Mouse (Mus musculus) CH12.LX (cell line): ENCODE results near the gene Rxfp4. TPM values are rescaled to one million over a fixed set of nuclear protein-coding genes. Genes with fewer than 3 reads are reported as not detected.

Source experiments
- DNase-seq: peaks from one replicate; pipeline ENCODE4 v3.0.0-alpha.2; 2013; ENCODE audit errors: extremely low read depth
- H3K27ac ChIP-seq: 2 replicates; pipeline ENCODE4 v1.5.1; 2012; ENCODE audit warnings: low read depth, mild to moderate bottlenecking, control low read depth, moderate library complexity; ENCODE audit not compliant: insufficient read depth
- H3K27me3 ChIP-seq: replicated peaks from 2 replicates; pipeline ENCODE3; 2012; ENCODE audit warnings: inconsistent platforms
- H3K36me3 ChIP-seq, 2 experiments: replicated peaks in 1 of 2; 2 replicates each; pipeline versions ENCODE3 to v1.6.1; 2012; ENCODE audit warnings: inconsistent platforms in 1 of 2, low read length in 1 of 2, mild to moderate bottlenecking in 1 of 2, mixed read lengths in 1 of 2, moderate library complexity in 1 of 2; ENCODE audit not compliant: control insufficient read depth in 1 of 2, insufficient read depth in 1 of 2
- H3K4me1 ChIP-seq, 2 experiments: 2 replicates each; pipeline ENCODE4 v1.6.1; 2012; ENCODE audit warnings: inconsistent platforms in 1 of 2, moderate library complexity in 1 of 2; ENCODE audit not compliant: insufficient read depth in 2 of 2, control insufficient read depth in 1 of 2
- H3K4me2 ChIP-seq: 2 replicates; pipeline ENCODE4 v1.6.1; 2012; ENCODE audit warnings: low read depth, mild to moderate bottlenecking, control low read depth; ENCODE audit not compliant: poor library complexity, insufficient read depth, severe bottlenecking
- H3K4me3 ChIP-seq, 3 experiments: fragments of 150-350 bp in 1 of 3; sonication (generic) in 1 of 3; replicated peaks in 1 of 3; 2 replicates each; pipeline versions ENCODE3 to v1.5.1; 2011 to 2012; ENCODE audit warnings: low read depth in 2 of 3, low read length in 2 of 3, mild to moderate bottlenecking in 2 of 3, moderate library complexity in 2 of 3, control low read depth in 1 of 3, improper control_type of control experiment in 1 of 3, inconsistent platforms in 1 of 3, mixed read lengths in 1 of 3; ENCODE audit not compliant: poor library complexity in 1 of 3
- H3K79me2 ChIP-seq: replicated peaks from 2 replicates; pipeline ENCODE4 v1.6.1; 2012; ENCODE audit warnings: mild to moderate bottlenecking, moderate library complexity; ENCODE audit not compliant: control insufficient read depth, poor library complexity, insufficient read depth, severe bottlenecking; ENCODE audit errors: extremely low read depth
- H3K9ac ChIP-seq: 2 replicates; pipeline ENCODE4 v1.6.1; 2012; ENCODE audit warnings: low read depth, mild to moderate bottlenecking, control low read depth, moderate library complexity; ENCODE audit not compliant: insufficient read depth
- H3K9me3 ChIP-seq: replicated peaks from 2 replicates; pipeline ENCODE3; 2012; ENCODE audit warnings: low read length, inconsistent platforms, mixed read lengths
- CHD1 ChIP-seq: IDR thresholded peaks from 2 replicates; pipeline ENCODE4 v1.6.1; 2012; ENCODE audit warnings: low read depth, low read length, improper control_type of control experiment, inconsistent platforms
- CTCF ChIP-seq, 2 experiments: IDR thresholded peaks in 1 of 2; conservative IDR thresholded peaks in 1 of 2; 2 replicates each; pipeline ENCODE4 v1.5.1; 2011 to 2012; ENCODE audit warnings: low read depth in 2 of 2, low read length in 2 of 2, improper control_type of control experiment in 1 of 2, inconsistent platforms in 1 of 2, mild to moderate bottlenecking in 1 of 2, moderate library complexity in 1 of 2
- E2F4 ChIP-seq: IDR thresholded peaks from 2 replicates; pipeline ENCODE4 v1.6.1; 2011; ENCODE audit warnings: low read depth, low read length, improper control_type of control experiment; ENCODE audit not compliant: insufficient replicate concordance
- ELF1 ChIP-seq: IDR thresholded peaks from 2 replicates; pipeline ENCODE4 v1.6.1; 2014; ENCODE audit warnings: low read depth, mild to moderate bottlenecking, inconsistent platforms, low read length, improper control_type of control experiment
- EP300 ChIP-seq: IDR thresholded peaks from 2 replicates; pipeline ENCODE4 v1.6.1; 2011; ENCODE audit warnings: low read length, improper control_type of control experiment
- ETS1 ChIP-seq: conservative IDR thresholded peaks from 2 replicates; pipeline ENCODE4 v1.6.1; 2012; ENCODE audit warnings: low read depth, mild to moderate bottlenecking, inconsistent platforms, low read length, improper control_type of control experiment, moderate library complexity
- GABPA ChIP-seq: IDR thresholded peaks from 2 replicates; pipeline ENCODE4 v1.6.1; 2012; ENCODE audit warnings: low read depth, low read length, improper control_type of control experiment, inconsistent platforms; ENCODE audit not compliant: insufficient replicate concordance
- IRF4 ChIP-seq: IDR thresholded peaks from 2 replicates; pipeline ENCODE4 v1.6.1; 2014; ENCODE audit warnings: low read depth, mild to moderate bottlenecking, inconsistent platforms, low read length, improper control_type of control experiment
- JUN ChIP-seq: IDR thresholded peaks from 2 replicates; pipeline ENCODE4 v1.6.1; 2011; ENCODE audit warnings: low read depth, mild to moderate bottlenecking, low read length, improper control_type of control experiment, moderate library complexity; ENCODE audit not compliant: insufficient read depth
- JUND ChIP-seq: conservative IDR thresholded peaks from 2 replicates; pipeline ENCODE4 v1.6.1; 2011; ENCODE audit warnings: low read depth, low read length, improper control_type of control experiment
- KAT2A ChIP-seq: IDR thresholded peaks from 2 replicates; pipeline ENCODE4 v1.6.1; 2012; ENCODE audit warnings: low read length, improper control_type of control experiment, inconsistent platforms; ENCODE audit not compliant: insufficient replicate concordance
- MAX ChIP-seq: IDR thresholded peaks from 2 replicates; pipeline ENCODE4 v1.6.1; 2011; ENCODE audit warnings: low read length, improper control_type of control experiment
- MAZ ChIP-seq: IDR thresholded peaks from 2 replicates; pipeline ENCODE4 v1.6.1; 2012; ENCODE audit warnings: low read depth, mild to moderate bottlenecking, inconsistent platforms, low read length, improper control_type of control experiment, moderate library complexity
- MEF2A ChIP-seq: IDR thresholded peaks from 2 replicates; pipeline ENCODE4 v1.6.1; 2014; ENCODE audit warnings: low read depth, mild to moderate bottlenecking, inconsistent platforms, low read length, improper control_type of control experiment, borderline replicate concordance
- MXI1 ChIP-seq: IDR thresholded peaks from 2 replicates; pipeline ENCODE4 v1.6.1; 2011; ENCODE audit warnings: mild to moderate bottlenecking, low read depth, low read length, improper control_type of control experiment
- NRF1 ChIP-seq: IDR thresholded peaks from 2 replicates; pipeline ENCODE4 v1.6.1; 2014; ENCODE audit warnings: low read depth, mild to moderate bottlenecking, inconsistent platforms, low read length, improper control_type of control experiment, moderate library complexity
- PAX5 ChIP-seq: IDR thresholded peaks from 2 replicates; pipeline ENCODE4 v1.6.1; 2012; ENCODE audit warnings: low read length, inconsistent platforms, mixed read lengths
- RAD21 ChIP-seq: IDR thresholded peaks from 2 replicates; pipeline ENCODE4 v1.6.1; 2011; ENCODE audit warnings: low read depth, mild to moderate bottlenecking, low read length, improper control_type of control experiment, moderate library complexity
- RCOR1 ChIP-seq: conservative IDR thresholded peaks from 2 replicates; pipeline ENCODE4 v1.6.1; 2012; ENCODE audit warnings: low read depth, mild to moderate bottlenecking, inconsistent platforms, low read length, improper control_type of control experiment
- TBP ChIP-seq: conservative IDR thresholded peaks from 2 replicates; pipeline ENCODE4 v1.6.1; 2011; ENCODE audit warnings: low read depth, low read length, improper control_type of control experiment
- UBTF ChIP-seq: IDR thresholded peaks from 2 replicates; pipeline ENCODE4 v1.6.1; 2012; ENCODE audit warnings: low read depth, mild to moderate bottlenecking, inconsistent platforms, low read length, improper control_type of control experiment, moderate library complexity
- USF1 ChIP-seq: IDR thresholded peaks from 2 replicates; pipeline ENCODE4 v1.6.1; 2014; ENCODE audit warnings: low read depth, mild to moderate bottlenecking, inconsistent platforms, low read length, improper control_type of control experiment
- USF2 ChIP-seq: conservative IDR thresholded peaks from 2 replicates; pipeline ENCODE4 v1.6.1; 2011; ENCODE audit warnings: low read depth, low read length, improper control_type of control experiment
- ZC3H11A ChIP-seq: IDR thresholded peaks from 2 replicates; pipeline ENCODE4 v1.6.1; 2012; ENCODE audit warnings: low read depth, mild to moderate bottlenecking, inconsistent platforms, low read length, improper control_type of control experiment
- ZMIZ1 ChIP-seq: IDR thresholded peaks from 2 replicates; pipeline ENCODE4 v1.6.1; 2012; ENCODE audit warnings: low read depth, mild to moderate bottlenecking, inconsistent platforms, low read length, improper control_type of control experiment
- ZNF384 ChIP-seq: IDR thresholded peaks from 2 replicates; pipeline ENCODE4 v1.6.1; 2012; ENCODE audit warnings: low read depth, low read length, improper control_type of control experiment, inconsistent platforms
- dilution Hi-C: fragments of 300-500 bp; cut with MboI; formaldehyde crosslinking; loops from 2 replicates; pipeline ENCODE4 v1.14.3; 2020; ENCODE audit warnings: low sequenced_read_pairs; ENCODE audit not compliant: extremely low pct_unique_long_range_greater_than_20kb, extremely low pct_ligation_motif_present
- in situ Hi-C: fragments of 300-500 bp; cut with MboI; formaldehyde crosslinking; loops from 3 replicates; pipeline ENCODE4 v1.14.3; 2019; ENCODE audit warnings: low sequenced_read_pairs, low pct_ligation_motif_present, low pct_unique_long_range_greater_than_20kb, mixed read lengths
- polyA plus RNA-seq: library from polyadenylated mRNA; unstranded; fragments of >175 nt; gene quantifications from 2 replicates; pipeline ENCODE4 v1.2.1, GENCODE M21; 2012; ENCODE audit warnings: low read depth; ENCODE audit not compliant: insufficient read length
- total RNA-seq, 2 experiments: library from RNA; depleted of rRNA; stranded (reverse); fragments of 300-350 nt in 1 of 2; fragments of >200 nt in 1 of 2; gene quantifications; 2 replicates each; pipeline ENCODE4 v1.2.3; 2012 to 2014

Gene Rxfp4
- total and polyA plus RNA-seq, 3 experiments, result not detected

- no peaks in the 10 kb centered on the region for H3K27me3 ChIP-seq
- no peak overlapping the region for H3K4me2 ChIP-seq
- peaks cover 33% of the 10 kb centered on the region for H3K79me2 ChIP-seq
- TF ChIP-seq UBTF (no peak), GABPA (no peak), PAX5 (no peak), TBP (no peak), ZC3H11A (no peak), MXI1 (no peak), JUN (no peak), ZNF384 (no peak), E2F4 (no peak), ELF1 (no peak), RCOR1 (no peak)
- no peak overlapping the region for H3K4me3 ChIP-seq
- dilution Hi-C loops (no loop called here), in situ Hi-C loops (no loop called here)
- H3K36me3 ChIP-seq, result peaks cover 70 to 94% of the 10 kb centered on the region in 2 experiments
- H3K27ac ChIP-seq, result no peak overlapping the region
- no peak for DNase-seq
- H3K9ac ChIP-seq, result no peak overlapping the region
- peaks cover 2 to 45% of the 10 kb centered on the region in 2 experiments; a peak in 3 of 4 replicates for H3K4me1 ChIP-seq
- H3K9me3 ChIP-seq, result no peaks in the 10 kb centered on the region
Observed at GRCm38 (mm10) chr3:88630849-88631341, 22.0 kb downstream of the Rxfp4 start.

GRCm38 (mm10) chr3:88630018-88630417 is 22.9 kb downstream of the Rxfp4 start:
- Histone ChIP-seq H3K9ac (no peak overlapping the region), H3K9me3 (no peaks in the 10 kb centered on the region), H3K4me3 (no peak overlapping the region), H3K27ac (no peak overlapping the region), H3K36me3 (peaks cover 66 to 92% of the 10 kb centered on the region in 2 experiments), H3K4me1 (peaks cover 2 to 51% of the 10 kb centered on the region in 2 experiments; a peak in 3 of 4 replicates), H3K79me2 (peaks cover 41% of the 10 kb centered on the region), H3K27me3 (no peaks in the 10 kb centered on the region), H3K4me2 (no peak overlapping the region)
- dilution Hi-C loops (no loop called here), in situ Hi-C loops (no loop called here)
- DNase-seq, result no peak
- TF ChIP-seq KAT2A (no peak), RCOR1 (no peak), MEF2A (no peak), USF1 (no peak), RAD21 (no peak), NRF1 (no peak), USF2 (no peak), EP300 (no peak), ZMIZ1 (no peak), MAX (no peak), MAZ (no peak), PAX5 (no peak), GABPA (no peak), IRF4 (no peak), CTCF (conservative IDR thresholded peaks at IDR 0.05 in 1 of 2, IDR thresholded peaks at IDR 0.05 in 1 of 2; ENCODE audit: low read depth in 2 of 2, low read length in 2 of 2) (no peak), ETS1 (no peak), JUND (no peak), E2F4 (no peak), JUN (no peak), CHD1 (no peak)
